Mouse (Mus musculus) ES-E14 (cell line): ENCODE data around the gene Plxnd1. TPM values are rescaled to one million over a fixed set of nuclear protein-coding genes. Genes with fewer than 3 reads are reported as not detected.

Experiments used
- DNase-seq: peaks from one replicate; pipeline ENCODE4 v3.0.0-alpha.2; 2013; ENCODE audit warnings: low read depth, low spot score
- H3K27ac ChIP-seq: 2 replicates; pipeline ENCODE4 v1.5.1; 2012; ENCODE audit warnings: low read depth, mild to moderate bottlenecking, low read length, moderate library complexity, mixed read lengths; ENCODE audit not compliant: poor library complexity, insufficient read depth, severe bottlenecking
- H3K36me3 ChIP-seq: 2 replicates; pipeline ENCODE4 v1.6.1; 2012; ENCODE audit warnings: mild to moderate bottlenecking, low read length, moderate library complexity, mixed read lengths; ENCODE audit not compliant: control insufficient read depth, poor library complexity, insufficient read depth, severe bottlenecking
- H3K4me1 ChIP-seq, 2 experiments: fragments of 150-350 bp in 1 of 2; sonication (generic) in 1 of 2; 2 replicates each; pipeline ENCODE4 v1.6.1; 2012; ENCODE audit warnings: low read length in 2 of 2, mild to moderate bottlenecking in 1 of 2, mixed read lengths in 1 of 2; ENCODE audit not compliant: control insufficient read depth in 2 of 2, insufficient read depth in 2 of 2, poor library complexity in 1 of 2
- H3K4me3 ChIP-seq, 2 experiments: fragments of 150-350 bp in 1 of 2; sonication (generic) in 1 of 2; 2 replicates each; pipeline ENCODE4 v1.5.1; 2012; ENCODE audit warnings: low read length in 2 of 2, low read depth in 1 of 2, mild to moderate bottlenecking in 1 of 2, mixed read lengths in 1 of 2; ENCODE audit not compliant: insufficient read depth in 1 of 2, poor library complexity in 1 of 2, severe bottlenecking in 1 of 2
- H3K9ac ChIP-seq: 2 replicates; pipeline ENCODE4 v1.6.1; 2012; ENCODE audit warnings: low read depth, mild to moderate bottlenecking, low read length, mixed read lengths; ENCODE audit not compliant: poor library complexity, insufficient read depth, severe bottlenecking
- H3K9me3 ChIP-seq: fragments of 150-350 bp; sonication (generic); 2 replicates; pipeline ENCODE4 v1.6.1; 2012; ENCODE audit warnings: low read depth, mild to moderate bottlenecking, low read length; ENCODE audit not compliant: control insufficient read depth, insufficient read depth
- CHD2 ChIP-seq: IDR thresholded peaks from 2 replicates; pipeline ENCODE4 v1.6.1; 2014; ENCODE audit warnings: mild to moderate bottlenecking, low read depth, low read length, inconsistent platforms
- HCFC1 ChIP-seq: IDR thresholded peaks from 2 replicates; pipeline ENCODE4 v1.6.1; 2012; ENCODE audit warnings: low read length, inconsistent platforms, borderline replicate concordance; ENCODE audit not compliant: insufficient read depth
- MAFK ChIP-seq: IDR thresholded peaks from 2 replicates; pipeline ENCODE4 v1.6.1; 2014; ENCODE audit warnings: mild to moderate bottlenecking, low read depth, low read length, inconsistent platforms; ENCODE audit not compliant: insufficient read depth
- ZC3H11A ChIP-seq: IDR thresholded peaks from 2 replicates; pipeline ENCODE4 v1.6.1; 2012; ENCODE audit warnings: low read depth, mild to moderate bottlenecking, inconsistent platforms, low read length, borderline replicate concordance
- ZNF384 ChIP-seq: IDR thresholded peaks from 2 replicates; pipeline ENCODE4 v1.6.1; 2012; ENCODE audit warnings: low read depth, low read length, inconsistent platforms
- in situ Hi-C, 2 experiments: fragments of 600-800 bp; cut with MboI; formaldehyde crosslinking; loops; one replicate each; pipeline ENCODE4 v1.15.1; 2025; ENCODE audit warnings: low sequenced_read_pairs in 2 of 2, inconsistent platforms in 1 of 2; ENCODE audit not compliant: unreplicated experiment in 2 of 2
- total RNA-seq: library from RNA; depleted of rRNA; stranded (reverse); fragments of 300-350 nt; gene quantifications from 2 replicates; pipeline ENCODE4 v1.2.3, GENCODE M21; 2012

Gene Plxnd1
- total RNA-seq, 1 experiment: 8.7 TPM

DNA sequence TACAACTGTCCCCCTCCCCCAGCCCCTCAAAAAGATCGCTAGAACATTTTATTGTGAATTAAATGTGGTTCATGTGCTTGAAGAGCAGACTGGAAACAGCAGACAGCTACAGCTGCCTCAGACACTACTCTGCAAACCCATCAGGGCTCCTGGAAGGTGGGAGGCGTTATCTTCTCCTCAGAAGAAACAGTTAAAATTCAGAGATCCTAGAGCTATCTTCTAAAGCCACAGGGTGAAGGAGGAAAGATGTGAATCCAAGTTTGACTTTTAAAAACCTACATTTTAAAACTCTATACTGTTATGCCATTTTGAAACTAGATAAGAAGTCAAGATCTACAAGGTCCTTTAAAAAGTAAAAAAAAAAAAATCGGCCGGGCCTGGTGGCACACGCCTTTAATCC is 36.2 kb upstream of the Plxnd1 start:
- no peaks in the 10 kb centered on the region for H3K36me3 ChIP-seq
- TF ChIP-seq ZC3H11A (no peak), CHD2 (no peak), MAFK (no peak), HCFC1 (no peak), ZNF384 (no peak)
- DNase-seq: no peak
- in situ Hi-C loops: no loop called here
- H3K27ac ChIP-seq: no peak overlapping the region
- H3K4me3 ChIP-seq: no peak overlapping the region
- H3K9me3 ChIP-seq: no peaks in the 10 kb centered on the region
- H3K9ac ChIP-seq: no peak overlapping the region
- peaks cover 0 to 2% of the 10 kb centered on the region in 2 experiments; a peak in 1 of 4 replicates for H3K4me1 ChIP-seq

DNA sequence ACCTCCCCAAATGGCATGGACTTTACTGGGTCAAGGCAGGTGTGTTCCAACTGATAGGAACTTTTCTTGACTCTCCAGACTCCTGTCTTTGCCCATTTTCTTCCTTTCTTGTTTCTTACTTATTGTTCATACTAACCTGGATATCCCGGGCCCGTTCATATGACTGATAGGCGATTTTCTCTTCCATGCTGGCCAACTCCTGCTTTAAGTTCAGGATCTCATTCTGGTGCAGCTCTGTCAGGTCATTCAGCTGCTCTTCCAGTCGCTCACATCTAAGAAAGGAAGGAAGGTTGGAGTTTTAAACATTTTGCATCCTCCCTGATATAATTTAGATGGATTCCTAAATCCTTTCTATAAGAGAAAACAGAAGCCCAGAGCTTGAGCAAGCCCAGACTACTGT is 29.9 kb upstream of the Plxnd1 start:
- in situ Hi-C loops: no loop called here
- no peak for TF ChIP-seq ZNF384
- no peak for TF ChIP-seq ZC3H11A
- no peak for TF ChIP-seq HCFC1
- TF ChIP-seq MAFK: no peak
- TF ChIP-seq CHD2: no peak
- H3K36me3 ChIP-seq: no peaks in the 10 kb centered on the region
- H3K4me3 ChIP-seq: no peak overlapping the region
- H3K27ac ChIP-seq: no peak overlapping the region
- DNase-seq: no peak
- H3K9ac ChIP-seq: no peak overlapping the region
- no peaks in the 10 kb centered on the region for H3K4me1 ChIP-seq
- H3K9me3 ChIP-seq: no peaks in the 10 kb centered on the region

DNA sequence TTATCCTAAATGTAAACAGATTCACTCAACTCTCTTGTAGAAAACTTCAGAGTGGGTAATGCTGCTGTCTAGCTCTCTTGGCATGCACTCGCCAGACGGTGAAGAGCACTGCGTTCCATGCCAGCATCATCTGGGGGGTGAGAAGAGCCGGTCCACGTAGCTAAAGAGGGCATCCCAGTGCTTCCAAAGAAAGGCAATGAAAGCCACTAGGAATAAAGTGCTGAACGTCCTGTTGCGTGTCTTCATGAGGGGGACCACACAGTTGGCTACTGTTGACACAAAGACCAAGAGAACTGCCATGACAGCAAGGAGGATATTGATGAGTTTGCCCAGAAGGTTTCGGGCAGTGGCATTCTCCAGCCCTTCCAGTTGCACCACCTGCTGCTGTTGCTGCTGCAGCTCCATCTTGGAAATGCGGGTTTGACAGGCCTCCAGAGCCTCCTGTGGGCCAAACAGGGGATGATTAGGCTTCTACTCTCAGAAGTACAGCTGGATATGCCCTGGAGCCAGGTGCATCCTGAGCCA is 27.2 kb upstream of the Plxnd1 start:
- DNase-seq: no peak
- TF ChIP-seq ZC3H11A (no peak), ZNF384 (no peak), CHD2 (no peak), MAFK (no peak), HCFC1 (no peak)

DNA sequence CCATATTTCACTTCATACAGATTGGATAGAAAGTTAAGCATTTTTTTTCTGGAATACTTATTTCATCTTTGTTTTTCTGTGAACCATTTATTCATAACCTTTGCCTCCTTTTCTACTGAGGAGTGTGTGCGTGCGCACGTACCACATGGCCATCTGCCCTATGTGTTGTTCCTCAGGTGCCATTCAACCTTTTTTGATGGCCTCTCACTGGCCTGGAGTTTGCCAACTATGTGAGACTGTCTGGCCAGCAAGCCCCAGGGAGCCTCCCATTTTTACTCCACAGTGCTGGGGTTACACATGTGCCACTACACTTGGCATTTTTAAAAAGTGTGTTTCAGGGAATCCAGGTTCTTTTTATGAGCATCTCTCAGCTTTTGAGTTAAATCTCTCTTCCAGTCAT is 21.1 kb upstream of the Plxnd1 start:
- in situ Hi-C loops: loop anchor here in 1 of 2 experiments (10.0 kb wide), 1 partner anchor 109 kb away; no protein-coding TSS in a partner anchor
- DNase-seq: no peak

More for the DNA sequence above, 27.2 kb upstream of the Plxnd1 start:
- Histone ChIP-seq H3K9me3 (no peaks in the 10 kb centered on the region), H3K4me1 (no peaks in the 10 kb centered on the region), H3K27ac (no peak overlapping the region), H3K36me3 (no peaks in the 10 kb centered on the region), H3K4me3 (no peak overlapping the region), H3K9ac (no peak overlapping the region)
- in situ Hi-C loops: no loop called here

DNA sequence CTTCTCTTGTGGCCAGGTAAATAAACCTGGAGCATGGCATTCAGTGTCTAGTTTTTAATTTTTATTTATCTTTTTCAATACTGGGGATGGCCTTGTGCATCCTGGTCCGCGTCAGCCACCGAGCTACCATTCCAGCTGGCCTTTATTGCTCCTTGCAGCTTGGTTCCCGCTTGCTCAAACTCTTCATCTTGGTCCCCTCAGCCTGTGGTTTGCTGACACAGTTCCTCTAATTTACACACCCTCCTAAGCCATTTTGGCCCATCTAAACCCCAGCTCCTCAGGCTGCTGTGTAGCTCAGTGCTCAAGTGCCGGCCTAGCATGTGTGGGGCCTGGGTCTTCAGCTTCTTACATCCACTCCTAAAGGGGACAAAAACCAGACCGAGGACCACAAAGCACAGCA is 19.3 kb upstream of the Plxnd1 start:
- TF ChIP-seq MAFK (no peak), ZNF384 (no peak), CHD2 (no peak), HCFC1 (no peak), ZC3H11A (no peak)

More for the DNA sequence above, 21.1 kb upstream of the Plxnd1 start:
- Histone ChIP-seq H3K4me3 (no peak overlapping the region), H3K36me3 (no peaks in the 10 kb centered on the region), H3K9ac (no peak overlapping the region), H3K27ac (no peak overlapping the region), H3K4me1 (no peaks in the 10 kb centered on the region), H3K9me3 (no peaks in the 10 kb centered on the region)
- TF ChIP-seq CHD2 (no peak), ZNF384 (no peak), MAFK (no peak), ZC3H11A (no peak), HCFC1 (no peak)

More for the DNA sequence above, 19.3 kb upstream of the Plxnd1 start:
- in situ Hi-C loops: loop anchor here in 1 of 2 experiments (10.0 kb wide), 1 partner anchor 111 kb away; no protein-coding TSS in a partner anchor
- Histone ChIP-seq H3K4me3 (no peak overlapping the region), H3K9me3 (no peaks in the 10 kb centered on the region), H3K27ac (no peak overlapping the region), H3K36me3 (no peaks in the 10 kb centered on the region), H3K9ac (no peak overlapping the region), H3K4me1 (peaks cover 0 to 2% of the 10 kb centered on the region in 2 experiments; a peak in 1 of 4 replicates)
- DNase-seq: no peak
